Mouse (Mus musculus) kidney, adult 2 months (tissue): ENCODE measurements at regions not wholly inside any gene's neighbourhood (a gene's known extent, or its start where the extent isn't known, plus 50 kb on each side); places are given as distances from the start of the nearest gene placed in this dataset.

Experiments
- DNase-seq: peaks from one replicate; pipeline ENCODE4 v3.0.0; 2021
- H3K27ac ChIP-seq: fragments of 200-500 bp; 2 replicates; pipeline ENCODE4 v1.5.1; 2012; ENCODE audit warnings: low read depth, low read length, control low read depth, inconsistent platforms; ENCODE audit not compliant: insufficient read depth
- H3K27me3 ChIP-seq: fragments of 200-500 bp; replicated peaks from 2 replicates; pipeline ENCODE4 v1.6.1; 2012; ENCODE audit warnings: mild to moderate bottlenecking, moderate library complexity, low read length, inconsistent platforms; ENCODE audit not compliant: control insufficient read depth, insufficient read depth
- H3K36me3 ChIP-seq: fragments of 200-500 bp; 2 replicates; pipeline ENCODE4 v1.6.1; 2012; ENCODE audit warnings: mild to moderate bottlenecking, moderate library complexity, low read length, inconsistent platforms; ENCODE audit not compliant: control insufficient read depth, insufficient read depth
- H3K4me1 ChIP-seq: fragments of 200-500 bp; 2 replicates; pipeline ENCODE4 v1.6.1; 2011; ENCODE audit warnings: low read length; ENCODE audit not compliant: control insufficient read depth, insufficient read depth
- H3K4me3 ChIP-seq: fragments of 200-500 bp; 2 replicates; pipeline ENCODE4 v1.5.1; 2011; ENCODE audit warnings: mild to moderate bottlenecking, low read depth, low read length, control low read depth; ENCODE audit not compliant: insufficient read depth
- CTCF ChIP-seq: fragments of 200-500 bp; conservative IDR thresholded peaks from 2 replicates; pipeline ENCODE4 v1.5.1; 2011; ENCODE audit warnings: low read depth, mild to moderate bottlenecking, control low read depth, low read length, moderate library complexity, mixed read lengths; ENCODE audit not compliant: insufficient read depth, insufficient read length
- POLR2A ChIP-seq: fragments of 200-500 bp; IDR thresholded peaks from one replicate; pipeline ENCODE4 v1.6.1; 2011; ENCODE audit warnings: low read depth, low read length, control low read depth
- WGBS: fragments of 180-500 bp; shearing (Covaris S2); methylation state at CpG from one replicate; pipeline ENCODE4 v1.1.7; 2018; 5-methylcytosine and 5-hydroxymethylcytosine counted together

DNA sequence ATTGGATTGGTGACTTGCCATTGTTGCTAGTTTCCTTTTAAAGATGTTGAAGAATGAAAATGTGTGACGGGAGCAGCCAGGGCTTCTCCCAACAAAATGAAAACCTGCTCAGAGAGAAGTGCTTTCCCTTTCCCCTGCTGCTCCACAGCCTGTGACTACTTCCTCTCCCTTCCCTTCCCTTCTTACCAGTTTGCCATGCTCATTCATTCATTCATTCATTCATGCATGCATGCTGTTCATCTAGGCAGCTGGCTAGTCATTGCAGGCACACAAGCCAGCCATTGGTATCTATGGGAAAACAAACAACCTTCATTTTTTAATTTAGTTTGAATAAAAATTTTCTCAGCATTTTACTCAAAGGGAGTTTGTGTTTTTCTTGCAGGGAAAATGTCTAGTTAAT lies 116.3 kb downstream of the Zfp706 start:
- H3K4me1 ChIP-seq, result peaks cover 11% of the 10 kb centered on the region; the same call in 1 of the 2 replicates
- WGBS, result 73% methylated on average over 1 of the region's 1 CpGs
- H3K27me3 ChIP-seq, result no peaks in the 10 kb centered on the region
- no peak for DNase-seq
- H3K27ac ChIP-seq, result no peak overlapping the region
- H3K4me3 ChIP-seq, result no peak overlapping the region
- no peak for TF ChIP-seq CTCF
- no peak for TF ChIP-seq POLR2A
- no peaks in the 10 kb centered on the region for H3K36me3 ChIP-seq

DNA sequence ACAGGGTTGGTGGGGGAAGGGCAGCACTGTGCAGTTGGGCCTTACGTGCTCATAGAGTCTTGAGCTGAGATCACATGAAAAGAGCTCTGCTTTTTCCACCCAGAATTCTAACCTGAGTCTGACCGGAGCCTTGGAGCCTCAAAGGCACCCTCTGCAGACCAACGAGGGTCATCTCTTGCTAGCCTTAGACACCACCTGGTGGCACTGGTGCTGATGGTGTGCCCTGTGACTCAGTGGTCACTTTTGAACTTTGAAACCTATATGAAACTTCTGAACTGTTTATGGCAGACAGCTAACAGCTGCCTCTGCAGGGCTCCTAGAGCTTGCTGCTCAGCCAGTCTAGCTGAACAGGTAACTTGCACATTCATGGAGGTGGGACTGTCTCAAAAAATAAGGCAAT lies 118.5 kb downstream of the Zfp706 start:
- DNase-seq, result no peak
- H3K27me3 ChIP-seq, result no peaks in the 10 kb centered on the region
- 71% methylated on average over 3 of the region's 3 CpGs for WGBS
- H3K36me3 ChIP-seq, result no peaks in the 10 kb centered on the region
- H3K27ac ChIP-seq, result no peak overlapping the region
- H3K4me3 ChIP-seq, result no peak overlapping the region
- no peaks in the 10 kb centered on the region for H3K4me1 ChIP-seq
- TF ChIP-seq CTCF (peak; percentile 33; the same call in 1 of the 2 replicates), POLR2A (no peak)

DNA sequence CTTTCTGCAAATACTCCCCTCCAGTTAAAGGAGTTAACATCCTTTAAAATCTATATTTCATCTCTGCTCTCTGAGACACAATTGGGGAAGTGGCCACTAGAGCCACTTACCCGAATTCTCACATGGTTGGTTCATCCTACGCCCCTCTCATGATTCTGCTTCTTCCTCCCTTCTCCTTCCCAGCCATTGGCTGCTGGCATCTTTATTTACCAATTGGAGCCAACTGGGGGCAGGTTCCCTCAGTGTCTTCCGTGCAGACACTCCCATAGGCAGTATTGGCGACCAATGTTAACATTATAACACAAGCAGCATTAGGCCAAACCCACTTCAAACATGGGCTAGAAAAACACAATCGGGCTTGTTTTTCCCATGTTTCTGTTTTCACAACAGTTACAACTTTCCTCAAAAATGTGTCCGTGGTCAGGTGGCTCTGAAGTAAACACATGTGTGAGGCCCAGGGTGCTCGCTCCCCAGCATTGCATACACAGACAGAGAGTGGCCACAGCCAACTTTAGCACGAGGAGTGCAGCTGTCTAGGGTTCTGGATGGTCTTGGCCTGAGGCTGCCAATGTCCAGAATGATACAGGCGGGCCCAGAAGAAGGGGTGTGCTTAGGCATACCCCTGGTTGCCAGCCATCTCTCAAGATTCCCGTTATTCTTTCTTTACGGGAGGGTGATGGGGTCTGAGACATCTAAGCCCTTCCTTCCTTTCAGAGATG lies 119.1 kb downstream of the Zfp706 start:
- H3K27me3 ChIP-seq, result no peaks in the 10 kb centered on the region
- no peak for TF ChIP-seq POLR2A
- no peak for TF ChIP-seq CTCF
- H3K4me1 ChIP-seq, result no peaks in the 10 kb centered on the region
- WGBS, result 91% methylated on average over 11 of the region's 11 CpGs
- H3K27ac ChIP-seq, result no peak overlapping the region
- no peaks in the 10 kb centered on the region for H3K36me3 ChIP-seq
- no peak for DNase-seq
- H3K4me3 ChIP-seq, result no peak overlapping the region

DNA sequence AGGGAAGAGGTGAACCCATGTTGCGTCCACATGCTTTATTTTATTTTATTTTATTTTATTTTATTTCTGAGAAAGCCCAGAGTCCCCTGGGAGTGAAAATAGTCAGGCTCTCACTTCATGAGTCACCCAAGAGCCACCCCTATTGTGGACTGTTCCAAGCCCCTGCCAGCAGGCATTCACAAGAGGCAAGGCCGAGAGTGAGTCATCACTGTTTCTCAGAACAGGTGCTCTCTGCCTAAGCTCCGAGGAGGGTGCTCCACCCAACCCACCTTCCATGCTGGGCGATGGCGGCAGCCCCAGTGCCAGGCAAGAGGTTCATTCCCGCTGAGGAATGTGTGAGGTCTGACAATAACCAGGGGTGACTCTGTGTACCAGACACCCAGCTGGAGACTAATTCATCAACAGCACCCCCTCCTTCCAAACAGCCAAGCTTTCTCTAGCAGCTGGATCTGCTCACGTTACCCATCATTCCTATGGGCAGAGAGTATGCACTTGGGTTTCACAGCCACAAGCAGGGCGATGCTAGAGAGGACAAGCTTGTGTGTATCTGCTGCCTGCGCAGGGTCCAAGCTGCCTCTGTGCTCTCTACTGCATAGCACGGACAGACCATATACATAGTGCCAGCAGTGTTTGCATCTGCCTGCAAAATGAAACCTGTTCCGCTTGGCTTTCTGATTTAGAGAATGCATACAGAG lies 122.8 kb downstream of the Zfp706 start:
- Histone ChIP-seq H3K27me3 (no peaks in the 10 kb centered on the region), H3K36me3 (no peaks in the 10 kb centered on the region), H3K4me3 (no peak overlapping the region), H3K27ac (no peak overlapping the region), H3K4me1 (peaks cover 19% of the 10 kb centered on the region)
- WGBS, result 80% methylated on average over 11 of the region's 11 CpGs
- no peak for DNase-seq
- no peak for TF ChIP-seq CTCF
- no peak for TF ChIP-seq POLR2A

DNA sequence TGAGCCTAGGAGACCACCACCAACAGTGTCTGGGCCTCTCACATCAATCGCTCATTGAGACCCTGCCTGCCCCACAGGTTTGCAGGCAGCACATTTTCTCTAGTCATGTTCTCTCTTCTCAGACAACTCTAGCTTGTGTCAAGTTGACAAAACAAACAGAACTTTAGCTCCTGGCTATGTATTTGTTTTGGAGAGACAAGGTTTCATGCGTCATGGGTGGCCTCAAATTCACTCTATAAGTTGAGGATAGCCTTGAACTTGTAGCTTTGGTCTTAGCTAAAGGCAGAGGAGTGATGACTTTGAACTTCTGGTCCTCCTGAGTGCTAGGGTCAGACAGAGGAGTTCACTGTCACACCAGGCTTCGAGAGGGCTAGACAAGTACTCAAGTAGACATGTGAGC lies 123.5 kb downstream of the Zfp706 start:
- Histone ChIP-seq H3K4me1 (peaks cover 26% of the 10 kb centered on the region), H3K27ac (no peak overlapping the region), H3K4me3 (no peak overlapping the region), H3K36me3 (no peaks in the 10 kb centered on the region), H3K27me3 (no peaks in the 10 kb centered on the region)
- DNase-seq, result no peak
- 88% methylated on average over 3 of the region's 3 CpGs for WGBS
- no peak for TF ChIP-seq POLR2A
- no peak for TF ChIP-seq CTCF

DNA sequence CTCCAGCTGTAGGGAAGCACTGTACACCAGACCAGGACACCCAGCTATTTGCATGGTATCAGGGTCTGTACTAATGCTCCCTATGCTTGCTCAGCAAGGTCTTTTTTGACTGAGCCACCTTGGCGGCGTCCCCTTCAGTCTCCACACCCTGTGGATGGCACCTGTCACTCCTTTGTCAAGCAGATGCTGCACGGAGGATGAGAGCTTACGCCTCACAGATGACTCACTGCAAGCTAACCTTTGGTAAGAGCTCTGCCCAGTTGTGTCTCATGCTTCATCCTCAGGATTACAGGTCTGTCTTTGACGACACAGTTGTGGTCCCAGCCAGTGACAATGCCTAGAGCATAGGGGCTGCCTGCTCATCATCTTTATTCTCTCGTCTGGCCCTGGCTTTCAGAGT lies 124.4 kb downstream of the Zfp706 start:
- Histone ChIP-seq H3K27ac (no peak overlapping the region), H3K36me3 (no peaks in the 10 kb centered on the region), H3K27me3 (no peaks in the 10 kb centered on the region), H3K4me1 (peaks cover 32% of the 10 kb centered on the region), H3K4me3 (no peak overlapping the region)
- no peak for DNase-seq
- TF ChIP-seq POLR2A, result no peak
- no peak for TF ChIP-seq CTCF
- 83% methylated on average over 6 of the region's 6 CpGs for WGBS

DNA sequence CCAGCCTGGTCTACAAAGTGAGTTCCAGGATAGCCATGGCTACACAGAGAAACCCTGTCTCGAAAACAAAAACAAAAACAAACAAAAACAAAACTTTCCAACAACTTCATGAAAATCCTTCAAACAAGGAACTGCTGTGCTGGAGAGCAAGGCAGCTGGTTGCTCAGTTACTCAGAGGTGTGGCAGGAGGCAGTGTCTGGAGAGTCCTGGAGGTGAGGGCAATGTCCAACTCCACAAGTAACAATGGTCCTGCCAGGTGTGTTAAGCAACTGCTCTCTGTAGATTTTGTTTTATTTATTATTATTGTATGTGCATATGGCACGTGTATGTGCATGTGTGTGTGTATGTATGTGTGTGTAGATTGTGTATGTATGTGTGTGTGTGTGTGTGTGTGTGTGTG lies 126.0 kb downstream of the Zfp706 start:
- 72% methylated on average over 2 of the region's 2 CpGs for whole genome bisulfite sequencing
- no peak overlapping the region for H3K4me3 ChIP-seq
- peak overlapping the region; percentile 88 for H3K27ac ChIP-seq
- no peaks in the 10 kb centered on the region for H3K36me3 ChIP-seq
- H3K27me3 ChIP-seq, result no peaks in the 10 kb centered on the region
- DNase-seq, result peak; percentile 86
- peaks cover 35% of the 10 kb centered on the region for H3K4me1 ChIP-seq
- TF ChIP-seq POLR2A, result no peak
- no peak for TF ChIP-seq CTCF
